Mouse (Mus musculus) olfactory bulb, adult 2 months (tissue): ENCODE measurements at regions not wholly inside any gene's neighbourhood (a gene's known extent, or its start where the extent isn't known, plus 50 kb on each side); places are given as distances from the start of the nearest gene placed in this dataset.

ENCODE experiments used
- H3K27ac ChIP-seq: fragments of 200-500 bp; 2 replicates; pipeline ENCODE4 v1.5.1; 2012; ENCODE audit warnings: low read depth, low read length; ENCODE audit not compliant: insufficient read depth
- H3K4me1 ChIP-seq: fragments of 200-500 bp; 2 replicates; pipeline ENCODE4 v1.6.1; 2012; ENCODE audit warnings: low read length; ENCODE audit not compliant: control insufficient read depth, insufficient read depth
- H3K4me3 ChIP-seq: fragments of 200-500 bp; 2 replicates; pipeline ENCODE4 v1.5.1; 2012; ENCODE audit warnings: mild to moderate bottlenecking, low read depth, low read length, moderate library complexity; ENCODE audit not compliant: insufficient read depth
- CTCF ChIP-seq: fragments of 200-500 bp; IDR thresholded peaks from 2 replicates; pipeline ENCODE4 v1.5.1; 2012; ENCODE audit warnings: low read depth, mild to moderate bottlenecking, low read length, moderate library complexity; ENCODE audit not compliant: insufficient read depth
- POLR2A ChIP-seq: fragments of 200-500 bp; IDR thresholded peaks from 2 replicates; pipeline ENCODE4 v1.6.1; 2012; ENCODE audit warnings: mild to moderate bottlenecking, low read depth, low read length, moderate library complexity; ENCODE audit not compliant: insufficient read depth
- WGBS: fragments of 180-500 bp; shearing (Covaris S2); methylation state at CpG from one replicate; pipeline ENCODE4 v1.1.7; 2018; 5-methylcytosine and 5-hydroxymethylcytosine counted together

DNA sequence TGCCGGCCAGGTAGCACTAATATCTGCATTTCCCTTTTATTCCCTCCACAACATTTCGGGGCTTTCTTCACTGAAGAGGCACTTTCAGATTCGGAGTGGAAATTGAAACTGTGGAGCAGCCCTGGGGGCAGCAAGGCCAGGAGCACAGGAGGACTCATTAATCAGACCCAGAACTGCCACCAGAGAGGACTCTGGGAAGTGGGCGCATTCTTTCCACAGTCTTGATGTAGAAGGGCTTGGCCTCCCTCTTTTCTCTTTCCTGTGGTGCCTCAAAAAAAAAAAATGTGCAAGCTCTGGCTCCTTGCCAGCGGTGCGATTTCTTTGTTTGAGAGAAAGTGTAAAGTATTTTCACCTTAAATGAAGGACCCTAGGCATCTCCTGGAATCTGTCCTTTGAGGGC lies 281.6 kb upstream of the Meox2 start:
- Histone ChIP-seq H3K27ac (no peak overlapping the region), H3K4me1 (no peaks in the 10 kb centered on the region), H3K4me3 (no peak overlapping the region)
- no peak for TF ChIP-seq CTCF
- WGBS: 57% methylated on average over 6 of the region's 6 CpGs

DNA sequence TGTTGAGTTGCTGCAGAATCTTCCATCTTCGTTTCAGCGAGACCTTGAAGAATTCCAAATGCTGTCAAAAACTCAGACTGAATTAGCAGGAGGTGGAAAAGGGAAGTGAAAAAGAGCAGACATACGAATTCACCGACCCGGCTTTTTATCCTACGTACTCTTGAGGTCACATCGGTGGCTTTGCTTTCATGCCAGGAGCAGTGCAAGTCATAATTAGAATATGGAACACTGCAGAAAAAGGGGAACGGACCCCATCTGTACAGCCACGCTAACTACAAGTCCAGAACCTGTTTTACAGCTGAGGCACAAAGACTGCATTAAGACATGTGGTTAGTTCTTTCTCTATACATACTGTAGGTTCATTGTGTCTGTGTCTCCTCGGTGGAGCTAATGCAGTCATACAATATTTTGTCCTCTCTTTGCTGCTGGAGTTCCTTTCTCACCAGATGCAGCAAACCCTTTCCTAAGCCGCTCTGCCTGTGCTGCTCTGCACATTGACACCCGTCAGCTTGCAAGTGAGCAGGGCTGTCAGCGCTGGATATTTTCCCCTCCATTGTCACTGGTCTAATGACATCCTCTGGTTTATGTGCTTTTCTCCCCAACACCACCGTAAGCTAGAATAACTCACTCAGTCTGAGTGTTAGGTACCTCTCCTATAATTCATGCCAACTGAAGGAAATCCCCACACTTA lies 276.9 kb upstream of the Meox2 start:
- TF ChIP-seq POLR2A (no peak), CTCF (no peak)
- H3K4me1 ChIP-seq: no peaks in the 10 kb centered on the region
- 64% methylated on average over 14 of the region's 14 CpGs for WGBS
- no peak overlapping the region for H3K27ac ChIP-seq
- no peak overlapping the region for H3K4me3 ChIP-seq

DNA sequence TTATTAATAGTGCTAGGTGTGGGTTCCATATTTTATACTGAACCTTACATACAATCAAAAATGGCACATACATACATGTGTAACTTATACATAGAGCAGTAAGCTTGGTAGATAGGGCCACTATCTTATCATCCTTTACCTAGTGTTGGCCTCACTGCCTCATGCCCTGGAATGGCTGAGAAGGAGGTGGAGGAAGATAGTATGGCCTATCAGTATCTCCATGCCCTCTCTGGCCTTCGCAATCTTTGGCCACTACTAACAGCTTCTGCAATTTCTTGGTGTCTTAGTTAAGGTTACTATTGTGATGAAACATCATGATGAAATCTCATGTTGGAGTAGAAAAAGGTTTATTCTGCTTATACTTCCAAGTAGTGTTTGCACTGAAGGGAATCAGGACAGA lies 265.4 kb upstream of the Meox2 start:
- no peak for TF ChIP-seq CTCF
- no peak for TF ChIP-seq POLR2A
- no peak overlapping the region for H3K4me3 ChIP-seq
- WGBS: 97% methylated on average over 1 of the region's 1 CpGs
- H3K4me1 ChIP-seq: no peaks in the 10 kb centered on the region
- H3K27ac ChIP-seq: no peak overlapping the region

DNA sequence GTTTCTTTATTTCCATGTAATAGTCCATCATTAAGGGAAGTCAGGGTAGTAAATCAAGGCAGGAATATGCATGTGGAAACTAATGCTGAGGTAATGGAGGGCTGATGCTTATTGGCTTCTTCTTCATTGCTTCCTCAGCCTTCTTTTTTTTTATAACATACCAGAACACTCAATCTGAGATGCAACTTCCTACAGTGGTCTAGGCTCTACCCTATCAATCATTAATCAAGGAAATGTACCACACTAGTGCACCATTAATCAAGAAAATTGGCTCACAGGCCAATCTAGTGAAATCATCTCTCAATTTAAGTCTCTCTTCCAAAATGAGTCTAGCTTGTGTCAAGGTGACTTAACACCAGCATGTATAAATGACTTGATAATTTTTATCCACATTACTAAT lies 263.2 kb upstream of the Meox2 start:
- no peak overlapping the region for H3K4me3 ChIP-seq
- TF ChIP-seq POLR2A: no peak
- no peak for TF ChIP-seq CTCF
- no peaks in the 10 kb centered on the region for H3K4me1 ChIP-seq
- H3K27ac ChIP-seq: no peak overlapping the region

DNA sequence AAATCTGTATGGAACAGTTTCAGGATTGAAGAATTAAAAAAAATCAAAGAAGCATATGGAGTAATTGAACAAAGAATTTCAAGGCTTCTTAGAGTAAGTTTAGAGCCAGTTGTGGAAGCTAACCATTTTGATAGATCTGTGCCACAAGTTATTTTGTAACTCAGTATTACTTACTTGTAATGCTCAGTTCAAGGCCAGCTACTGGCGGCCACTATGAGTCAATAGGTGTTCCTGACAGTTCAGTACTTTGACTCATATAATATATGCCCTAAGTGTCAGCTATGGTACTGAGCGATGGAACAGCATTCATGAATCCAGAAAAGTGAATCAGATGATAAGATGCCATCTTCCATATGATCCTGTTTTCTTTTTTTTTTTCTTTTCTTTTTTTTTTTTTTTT lies 259.3 kb upstream of the Meox2 start:
- H3K4me1 ChIP-seq: no peaks in the 10 kb centered on the region
- WGBS: 100% methylated on average over 2 of the region's 2 CpGs
- no peak overlapping the region for H3K27ac ChIP-seq
- no peak for TF ChIP-seq POLR2A
- no peak for TF ChIP-seq CTCF
- no peak overlapping the region for H3K4me3 ChIP-seq

DNA sequence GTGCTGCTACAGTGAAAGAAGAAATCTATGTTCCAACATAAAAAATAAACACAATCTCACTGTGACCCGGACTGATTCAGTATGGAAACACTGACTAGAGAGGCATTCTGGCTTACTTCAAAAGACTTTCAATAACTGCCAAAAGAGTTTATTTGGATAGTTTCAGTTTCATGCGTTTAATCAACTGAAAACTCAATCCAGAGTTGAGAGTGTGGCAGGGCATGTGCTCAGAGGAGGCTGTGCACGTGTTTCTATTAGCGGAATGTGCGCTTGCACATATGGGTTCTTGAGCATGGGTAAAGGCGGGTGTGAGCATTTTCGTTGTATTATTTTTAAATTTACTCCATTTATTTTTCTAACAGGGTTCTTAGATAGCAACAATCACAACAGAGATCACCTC lies 245.2 kb upstream of the Meox2 start:
- H3K4me1 ChIP-seq: no peaks in the 10 kb centered on the region
- no peak for TF ChIP-seq CTCF
- TF ChIP-seq POLR2A: no peak
- H3K27ac ChIP-seq: no peak overlapping the region
- WGBS: 83% methylated on average over 7 of the region's 7 CpGs
- no peak overlapping the region for H3K4me3 ChIP-seq

DNA sequence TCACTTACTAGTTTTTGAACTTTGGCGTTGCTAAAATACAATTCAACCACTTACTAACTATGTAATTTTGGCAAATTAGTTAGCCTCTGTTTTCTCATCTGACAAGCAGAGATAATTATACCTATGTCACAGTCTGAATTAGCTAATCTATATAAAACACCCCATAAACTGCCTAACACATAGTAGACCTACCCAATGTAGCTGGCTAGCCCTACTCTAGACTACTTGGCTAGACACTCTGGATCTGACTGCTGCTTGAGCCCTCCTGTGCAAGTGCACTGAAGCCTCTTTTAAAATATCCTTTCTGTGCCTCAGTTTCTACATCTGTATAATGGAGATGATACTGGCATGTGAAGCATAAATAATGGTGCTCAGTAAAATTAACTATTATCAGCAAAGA lies 227.6 kb upstream of the Meox2 start:
- no peak for TF ChIP-seq CTCF
- TF ChIP-seq POLR2A: no peak
- no peaks in the 10 kb centered on the region for H3K4me1 ChIP-seq
- 32% methylated on average over 1 of the region's 1 CpGs for WGBS
- H3K27ac ChIP-seq: no peak overlapping the region
- no peak overlapping the region for H3K4me3 ChIP-seq

DNA sequence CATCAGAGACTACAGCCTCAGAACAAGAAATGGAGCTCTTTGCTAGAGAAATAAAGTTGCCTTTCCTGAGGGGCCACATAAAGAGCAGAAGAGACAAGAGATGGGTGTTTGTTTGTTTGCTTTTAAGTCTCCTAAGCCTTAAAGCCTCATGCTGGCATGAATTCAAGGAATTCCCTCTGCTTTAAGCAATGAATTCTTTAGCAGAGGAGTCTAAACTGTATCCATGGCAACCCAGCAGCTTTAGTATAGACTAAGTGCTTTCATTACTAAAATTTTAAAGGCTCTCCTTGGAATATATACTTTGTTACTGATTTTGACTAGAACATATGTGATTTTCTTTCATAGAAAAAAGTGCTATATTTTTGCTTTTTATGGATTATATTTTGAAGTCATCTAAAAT lies 195.0 kb upstream of the Meox2 start:
- no peak for TF ChIP-seq POLR2A
- TF ChIP-seq CTCF: no peak
- Histone ChIP-seq H3K4me1 (no peaks in the 10 kb centered on the region), H3K27ac (no peak overlapping the region), H3K4me3 (no peak overlapping the region)

DNA sequence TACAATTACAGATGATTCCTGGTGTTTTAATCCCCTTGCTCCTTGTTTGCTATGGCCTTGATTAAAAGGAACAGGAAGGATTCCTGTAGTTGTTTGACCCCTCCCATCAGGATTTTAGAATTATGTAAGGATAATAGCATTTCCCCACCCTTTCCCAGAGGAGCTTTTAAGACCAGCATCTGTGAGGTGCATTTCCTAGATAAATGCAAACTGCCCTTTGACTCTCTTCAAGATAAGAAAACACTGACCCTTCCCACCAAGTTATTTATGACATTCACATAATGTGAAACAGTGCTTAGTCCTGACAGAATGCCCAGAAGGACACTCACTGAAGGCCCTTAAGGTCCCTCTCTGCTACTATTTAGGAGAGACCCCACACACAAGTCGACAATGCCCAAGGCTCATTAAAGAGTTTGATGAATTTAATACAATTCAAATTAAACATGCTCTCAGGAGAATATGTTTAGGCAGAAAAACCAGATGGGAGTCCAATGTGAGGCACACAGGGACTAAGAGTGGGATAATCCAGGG lies 190.7 kb upstream of the Meox2 start:
- WGBS: 59% methylated on average over 1 of the region's 1 CpGs
- H3K4me1 ChIP-seq: no peaks in the 10 kb centered on the region
- H3K4me3 ChIP-seq: no peak overlapping the region
- TF ChIP-seq POLR2A (no peak), CTCF (no peak)
- no peak overlapping the region for H3K27ac ChIP-seq
